Mouse (Mus musculus) layer of hippocampus, adult 2 months (tissue): Measurements from ENCODE around the gene Myef2. TPM values are rescaled to one million over a fixed set of nuclear protein-coding genes. Genes with fewer than 3 reads are reported as not detected.
"Not testable (repeated sequence)": the region's sequence is repeated elsewhere in the genome, so short reads cannot be mapped to it uniquely, and the experiment has no call there.

Source experiments
- DNase-seq, 2 experiments: peaks; one replicate each; pipeline ENCODE4 v3.0.0; 2022; ENCODE audit warnings: low spot score in 2 of 2
- H3K27ac ChIP-seq: fragments of 200-600 bp; 2 replicates; pipeline ENCODE4 v1.8.1; 2022
- H3K4me3 ChIP-seq: fragments of 200-600 bp; 2 replicates; pipeline ENCODE4 v1.8.1; 2022; ENCODE audit warnings: mild to moderate bottlenecking
- CTCF ChIP-seq: fragments of 200-600 bp; conservative IDR thresholded peaks from 2 replicates; pipeline ENCODE4 v1.8.1; 2022; ENCODE audit warnings: antibody characterized with exemption, mild to moderate bottlenecking, moderate library complexity
- total RNA-seq, 2 experiments: library from RNA; stranded (reverse); gene quantifications; 2 replicates each; pipeline ENCODE4 v1.2.3; 2021

Myef2 gene
- total RNA-seq, 2 experiments from 2014 or later: 105 to 108 TPM

- DNase-seq: peak; percentile 42 to 52
- TF ChIP-seq CTCF: no peak
- H3K27ac ChIP-seq: peak overlapping the region; percentile 36
- H3K4me3 ChIP-seq: no peak overlapping the region
Measured at GRCm38 (mm10) chr2:125119381-125120110, 3.9 kb downstream of the Myef2 start.

- not testable (repeated sequence) for H3K27ac ChIP-seq, DNase-seq
Measured at GRCm38 (mm10) chr2:125106536-125106935, 16.9 kb downstream of the Myef2 start.

GRCm38 (mm10) chr2:125104491-125104890, 19.0 kb downstream of the Myef2 start:
- not testable (repeated sequence) for H3K27ac ChIP-seq, H3K4me3 ChIP-seq, DNase-seq

More at GRCm38 (mm10) chr2:125106536-125106935, 16.9 kb downstream of the Myef2 start:
- H3K4me3 ChIP-seq: not testable (repeated sequence)

- peak; percentile 38 for TF ChIP-seq CTCF
- not testable (repeated sequence) for H3K4me3 ChIP-seq, H3K27ac ChIP-seq, DNase-seq
Measured at GRCm38 (mm10) chr2:125092123-125092522, 31.3 kb downstream of the Myef2 start.

- no peak overlapping the region for H3K27ac ChIP-seq
- H3K4me3 ChIP-seq: no peak overlapping the region
- no peak for DNase-seq
- no peak for TF ChIP-seq CTCF
Measured at GRCm38 (mm10) chr2:125088757-125089156, 34.7 kb downstream of the Myef2 start.

- Histone ChIP-seq H3K27ac (no peak overlapping the region), H3K4me3 (no peak overlapping the region)
- no peak for DNase-seq
- TF ChIP-seq CTCF: no peak
Measured at GRCm38 (mm10) chr2:125083879-125084278, 39.6 kb downstream of the Myef2 start.

- Histone ChIP-seq H3K27ac (no peak overlapping the region), H3K4me3 (no peak overlapping the region)
- no peak for DNase-seq
- TF ChIP-seq CTCF: no peak
Measured at GRCm38 (mm10) chr2:125073056-125073780, 50.2 kb downstream of the Myef2 start.

GRCm38 (mm10) chr2:125068696-125069095, 54.8 kb downstream of the Myef2 start:
- no peak for DNase-seq
- TF ChIP-seq CTCF: no peak
- Histone ChIP-seq H3K27ac (no peak overlapping the region), H3K4me3 (no peak overlapping the region)

GRCm38 (mm10) chr2:125067894-125068293, 55.6 kb downstream of the Myef2 start, which contains the start of gene Slc24a5:
Gene Slc24a5 (plus strand): TSS chr2:125068124.
- TF ChIP-seq CTCF: no peak
- DNase-seq: no peak
- H3K4me3 ChIP-seq: no peak within 1 kb of the TSS
- H3K27ac ChIP-seq: no peak within 1 kb of the TSS

GRCm38 (mm10) chr2:125067373-125067772, 56.1 kb downstream of the Myef2 start:
- peak in 1 of 2 experiments; percentile 19 for DNase-seq
- no peak for TF ChIP-seq CTCF
- H3K27ac ChIP-seq: no peak overlapping the region
- H3K4me3 ChIP-seq: no peak overlapping the region

- Histone ChIP-seq H3K27ac (no peak overlapping the region), H3K4me3 (no peak overlapping the region)
- no peak for TF ChIP-seq CTCF
- no peak for DNase-seq
Measured at GRCm38 (mm10) chr2:125062944-125063343, 60.5 kb downstream of the Myef2 start.

GRCm38 (mm10) chr2:125061451-125061850, 62.0 kb downstream of the Myef2 start:
- no peak for DNase-seq
- Histone ChIP-seq H3K4me3 (no peak overlapping the region), H3K27ac (no peak overlapping the region)
- no peak for TF ChIP-seq CTCF

- peak; percentile 53 to 59 for DNase-seq
- TF ChIP-seq CTCF: peak; percentile 84
- H3K27ac ChIP-seq: peak overlapping the region; percentile 43
- no peak overlapping the region for H3K4me3 ChIP-seq
Measured at GRCm38 (mm10) chr2:125057250-125057815, 66.1 kb downstream of the Myef2 start.
